Mouse (Mus musculus): ENCODE measurements around the gene Plekhm2.

The Plekhm2 gene

DNA sequence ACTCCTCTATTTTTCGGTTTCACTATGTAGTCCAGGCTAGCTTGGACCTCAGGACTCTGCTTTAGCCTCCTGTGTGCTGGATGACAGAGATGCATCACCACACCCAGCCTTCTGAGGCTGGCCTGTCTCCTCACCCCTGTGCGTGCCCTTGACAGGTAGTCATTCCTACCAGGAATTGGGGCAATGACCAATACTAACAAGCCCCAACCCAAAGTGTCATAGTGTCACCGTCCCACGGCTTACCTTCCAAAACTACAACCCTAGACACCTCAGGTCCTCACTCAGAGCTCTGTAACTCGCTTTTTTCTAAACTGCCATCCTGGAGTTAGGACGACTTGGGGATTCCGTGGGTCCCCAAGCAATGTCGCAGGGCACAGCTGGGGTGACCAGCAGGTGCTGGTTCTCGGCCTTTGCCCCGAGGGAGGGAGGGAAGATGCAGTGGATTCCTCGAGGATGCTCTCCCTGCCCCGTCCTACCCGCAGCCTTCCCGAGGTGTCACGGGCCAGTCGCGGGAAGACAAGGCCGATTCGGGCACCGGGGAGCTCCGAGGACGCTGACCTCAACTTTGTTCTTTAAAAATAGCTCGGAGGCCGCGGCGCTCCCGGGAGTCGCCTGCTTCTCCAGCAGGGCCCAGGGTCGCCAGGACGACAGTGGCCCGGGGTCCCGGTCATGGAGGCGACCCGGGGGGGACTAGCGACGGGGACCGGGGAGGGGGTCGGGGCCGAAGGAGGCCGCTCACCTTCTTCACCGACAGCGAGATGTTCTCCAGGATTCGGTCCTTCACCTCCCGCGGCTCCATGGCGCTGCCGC lies 1.4 kb downstream of the Plekhm2 start:
- DNase-seq (ENCODE audit: low read depth, low spot score): no peak

GRCm38 (mm10) chr4:141660884-141661283 lies 3.8 kb downstream of the Plekhm2 start:
- no peak for DNase-seq (ENCODE audit: low read depth, low spot score)

- peak; percentile 68 for DNase-seq (ENCODE audit: low read depth, low spot score)
These were observed 5.0 kb downstream of the Plekhm2 start for GRCm38 (mm10) chr4:141659739-141660138.

DNA sequence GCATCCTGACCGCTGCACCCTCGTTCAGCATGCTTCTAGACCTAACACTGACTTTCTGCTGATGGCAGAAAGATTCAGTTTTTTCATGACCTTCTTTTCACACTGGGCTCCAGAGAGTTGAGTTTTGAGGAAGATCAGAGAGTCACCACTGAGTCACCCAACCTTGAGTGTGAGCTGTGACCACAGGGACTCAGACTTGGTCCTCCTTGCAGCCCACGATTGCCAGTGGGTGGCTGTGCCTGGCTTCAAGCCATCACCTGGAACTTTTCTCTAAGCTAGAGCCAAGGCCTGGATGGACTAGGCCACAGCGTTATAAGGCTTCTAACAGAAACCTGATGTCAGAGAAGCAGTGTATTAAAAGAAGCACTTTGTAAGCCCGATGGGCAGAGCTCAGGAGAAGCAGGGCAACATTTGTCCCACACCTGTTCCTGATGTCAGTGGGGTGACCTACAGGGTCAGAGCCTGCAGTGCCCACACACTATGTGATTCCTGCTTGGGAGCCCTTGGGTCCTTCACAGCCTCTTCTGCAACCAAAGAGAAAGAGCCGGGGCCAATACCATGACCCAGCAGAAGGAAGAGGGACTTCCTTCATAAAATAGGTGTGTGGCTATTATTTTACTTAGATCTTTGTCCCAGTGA lies 5.7 kb downstream of the Plekhm2 start:
- DNase-seq (ENCODE audit: low read depth, low spot score): no peak

DNA sequence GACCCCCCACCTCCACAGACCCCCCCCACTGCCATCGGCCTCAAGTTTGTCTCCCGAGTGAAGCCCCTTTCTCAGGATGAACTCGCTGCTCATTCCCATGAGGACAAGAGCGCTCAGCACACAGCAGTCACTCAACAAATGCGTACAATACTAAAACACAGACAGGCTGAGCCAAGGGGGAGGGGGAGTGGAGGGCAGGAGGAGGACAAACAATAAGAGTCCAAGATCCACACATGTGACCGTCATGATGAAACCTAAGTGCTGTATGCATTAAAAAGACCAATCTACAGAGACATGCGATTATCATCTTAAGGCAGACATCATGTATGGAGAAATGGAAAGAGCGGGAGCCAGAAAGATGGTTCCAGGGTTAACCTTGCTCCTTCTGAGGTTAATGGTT lies 7.8 kb downstream of the Plekhm2 start:
- DNase-seq (ENCODE audit: low read depth, low spot score): no peak

GRCm38 (mm10) chr4:141655908-141656608 lies 8.6 kb downstream of the Plekhm2 start:
- no peak for DNase-seq (ENCODE audit: low read depth, low spot score)

- DNase-seq (ENCODE audit: low read depth, low spot score): no peak
These were observed 10.2 kb downstream of the Plekhm2 start for GRCm38 (mm10) chr4:141654509-141654908.

- no peak for DNase-seq (ENCODE audit: low read depth, low spot score)
These were observed 10.9 kb downstream of the Plekhm2 start for GRCm38 (mm10) chr4:141653813-141654212.

DNA sequence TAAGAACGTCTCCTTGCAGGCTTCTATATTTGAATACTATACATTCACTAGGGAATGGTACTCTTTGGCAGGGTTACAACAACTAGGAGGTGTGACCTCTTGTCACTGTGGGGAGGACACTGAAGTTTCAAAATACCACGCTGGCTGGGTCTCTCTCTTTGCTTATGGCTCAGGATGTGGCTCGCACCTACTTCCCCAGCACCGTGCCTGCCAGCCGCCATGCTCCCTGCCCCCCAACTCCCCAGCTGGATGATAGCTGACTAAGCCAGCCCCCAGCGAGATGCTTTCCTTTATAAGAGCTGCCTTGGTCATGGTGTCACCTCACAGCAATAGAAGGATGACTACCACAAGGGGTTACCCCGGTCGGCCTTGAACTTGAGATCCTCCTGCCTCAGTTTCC lies 11.7 kb downstream of the Plekhm2 start:
- no peak for DNase-seq (ENCODE audit: low read depth, low spot score)

DNA sequence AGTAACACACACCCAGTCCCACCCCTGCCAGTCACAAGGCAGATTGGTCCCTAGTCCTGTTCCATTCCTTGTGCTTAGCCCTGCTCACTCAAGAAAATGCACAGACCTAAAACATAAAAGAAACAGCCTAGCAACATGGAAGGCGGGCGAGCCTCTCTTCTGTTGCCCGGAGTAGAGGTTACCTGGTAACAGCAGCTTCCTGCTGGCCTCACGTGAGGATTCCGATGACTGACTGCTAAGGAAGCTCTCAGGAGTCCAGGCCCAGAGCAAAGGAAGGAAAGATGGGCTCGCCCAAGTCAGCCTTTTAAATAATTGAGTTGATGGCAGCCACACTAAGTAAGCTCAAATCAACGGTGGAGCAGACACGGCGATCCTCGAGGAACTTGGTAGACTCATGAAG lies 12.8 kb downstream of the Plekhm2 start:
- no peak for DNase-seq (ENCODE audit: low read depth, low spot score)

DNA sequence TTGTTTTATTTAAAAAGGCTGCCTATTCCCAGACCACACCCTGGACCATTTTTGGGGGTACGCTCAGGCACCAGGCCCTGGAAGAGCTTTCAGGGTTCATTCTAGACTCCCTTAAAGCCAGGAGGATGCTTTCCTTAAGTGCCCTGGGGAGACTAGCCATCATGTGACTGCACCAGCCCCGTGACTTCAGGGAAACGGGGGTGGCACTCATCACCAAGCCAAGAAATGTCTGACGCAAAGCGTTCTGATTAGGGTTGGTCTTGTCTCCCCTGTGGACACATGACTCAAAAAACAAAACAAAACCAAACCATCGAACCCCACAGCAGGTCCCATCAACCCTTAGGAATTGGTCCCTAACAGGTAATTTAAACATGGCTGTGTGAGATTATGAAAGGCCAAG lies 13.4 kb downstream of the Plekhm2 start:
- no peak for DNase-seq (ENCODE audit: low read depth, low spot score)

DNA sequence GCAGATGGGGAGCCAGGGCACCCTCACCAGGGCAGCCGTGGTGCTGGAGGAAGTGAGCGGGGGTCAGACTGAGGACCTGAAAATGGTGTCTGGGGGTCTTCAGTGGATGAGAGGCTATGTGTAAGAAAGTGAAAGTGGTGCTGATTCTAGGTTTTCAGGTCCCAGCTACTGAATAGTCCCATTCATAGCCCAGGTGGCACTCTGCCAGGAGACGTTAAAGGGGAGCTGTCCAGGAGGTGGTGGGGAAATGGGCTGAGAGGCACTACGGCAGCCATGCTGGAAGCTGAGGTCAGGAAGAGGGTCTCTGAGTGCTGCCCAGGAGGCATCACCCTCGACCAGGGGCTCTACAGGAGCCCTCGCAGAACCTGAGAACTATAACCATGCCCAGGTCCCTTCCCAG lies 15.5 kb downstream of the Plekhm2 start:
- no peak for DNase-seq (ENCODE audit: low read depth, low spot score)

DNA sequence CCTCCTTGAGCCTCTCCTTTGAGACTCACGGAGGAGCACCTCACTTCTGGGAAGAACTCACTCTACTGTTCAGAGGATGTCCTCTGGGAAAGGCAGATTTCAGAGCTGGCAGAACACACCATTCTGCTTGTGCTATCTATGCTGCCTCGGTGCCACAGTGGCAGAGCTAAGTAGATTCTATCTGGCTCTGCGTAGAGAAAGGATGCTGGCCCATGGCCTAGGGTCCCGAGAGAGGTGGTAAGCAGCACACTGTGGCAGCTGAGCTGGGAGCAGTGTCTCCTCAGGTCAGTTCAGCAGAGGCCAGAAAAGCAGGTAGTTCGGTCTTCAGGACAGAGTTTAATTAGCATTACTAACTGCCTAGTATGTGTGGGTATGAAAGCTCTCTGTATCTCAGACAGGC lies 16.4 kb downstream of the Plekhm2 start:
- DNase-seq (ENCODE audit: low read depth, low spot score): no peak

- DNase-seq (ENCODE audit: low read depth, low spot score): no peak
These were observed 17.5 kb downstream of the Plekhm2 start for GRCm38 (mm10) chr4:141647187-141647586.

- DNase-seq (ENCODE audit: low read depth, low spot score): no peak
These were observed 18.7 kb downstream of the Plekhm2 start for GRCm38 (mm10) chr4:141645988-141646387.

GRCm38 (mm10) chr4:141643118-141643855 lies 21.4 kb downstream of the Plekhm2 start:
- DNase-seq (ENCODE audit: low read depth, low spot score): no peak

GRCm38 (mm10) chr4:141641961-141642811 lies 22.5 kb downstream of the Plekhm2 start:
- no peak for DNase-seq (ENCODE audit: low read depth, low spot score)

DNA sequence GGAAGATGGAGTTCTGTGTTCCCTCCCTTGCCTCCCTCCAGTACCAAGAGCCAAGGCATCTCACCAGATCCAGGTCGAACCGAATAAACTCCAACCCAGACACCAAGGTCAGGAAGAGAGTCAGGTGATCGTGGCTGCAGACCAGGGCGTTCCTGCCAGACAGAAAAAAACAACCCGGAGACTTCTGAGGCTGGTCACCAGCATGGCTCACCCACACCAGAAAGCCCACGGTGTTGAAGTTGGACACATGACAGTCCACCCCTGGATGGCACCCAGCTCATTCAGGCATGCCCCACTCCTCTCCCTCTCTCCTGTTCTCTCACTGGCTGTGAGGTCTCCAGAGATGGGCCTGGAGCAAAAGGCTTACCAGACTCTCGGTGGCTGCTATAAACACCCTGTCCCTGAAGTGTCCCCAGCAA lies 23.3 kb downstream of the Plekhm2 start:
- no peak for DNase-seq (ENCODE audit: low read depth, low spot score)

GRCm38 (mm10) chr4:141639474-141639873 lies 25.2 kb downstream of the Plekhm2 start:
- no peak for DNase-seq (ENCODE audit: low read depth, low spot score)

DNA sequence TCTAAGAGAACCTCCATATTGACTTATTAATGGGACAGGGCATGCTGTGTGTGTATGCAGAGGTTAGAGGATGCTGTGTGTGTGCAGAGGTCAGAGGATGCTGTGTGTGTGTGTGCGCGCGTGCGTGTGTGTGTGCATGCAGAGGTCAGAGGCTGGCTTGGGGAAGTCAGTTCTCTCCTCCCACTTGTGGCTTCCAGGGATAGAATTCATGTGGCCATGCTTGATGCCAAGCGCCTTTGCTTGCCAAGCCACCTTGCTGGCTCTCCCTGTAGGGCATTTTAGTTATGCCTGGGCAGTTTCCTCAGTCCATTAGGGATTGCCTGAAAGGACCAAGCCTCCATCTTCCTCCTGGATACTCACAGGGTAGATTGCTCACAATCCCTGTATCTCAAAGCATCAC lies 28.0 kb downstream of the Plekhm2 start:
- no peak for DNase-seq (ENCODE audit: low read depth, low spot score)

DNA sequence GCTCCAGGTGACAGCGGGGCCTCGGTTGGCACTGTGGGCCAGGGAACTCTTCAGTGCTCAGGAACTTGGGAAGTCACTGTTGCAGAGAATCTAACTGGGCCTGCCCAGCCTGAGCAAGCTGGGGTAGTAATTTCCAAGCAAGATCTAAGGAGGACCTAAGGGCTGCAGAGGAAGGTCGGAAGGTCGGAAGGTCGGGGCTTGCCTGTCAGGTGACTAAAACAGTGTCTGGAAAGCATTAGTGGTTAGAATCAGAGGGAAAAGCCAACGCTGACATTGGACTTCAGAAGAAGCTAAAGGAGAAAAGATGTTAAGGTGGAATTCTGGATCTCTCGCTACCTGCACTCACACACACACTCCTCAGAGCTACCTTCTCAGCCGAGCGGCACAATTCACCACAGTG lies 28.7 kb downstream of the Plekhm2 start:
- no peak for DNase-seq (ENCODE audit: low read depth, low spot score)
